Mouse (Mus musculus): Measurements from ENCODE around the gene Lhx5. TPM values are rescaled to one million over a fixed set of nuclear protein-coding genes. Genes with fewer than 3 reads are reported as not detected.

The Lhx5 gene
- polyA plus RNA-seq, 1 experiment from 2014 or later, result 0.05 TPM

GRCm38 (mm10) chr5:120477993-120478392 lies 46.5 kb downstream of the Lhx5 start:
- no peak for ATAC-seq (replicated peaks; ENCODE audit: low FRiP score)
- WGBS, result 85% methylated on average over 5 of the region's 5 CpGs

GRCm38 (mm10) chr5:120479538-120479937 lies 48.0 kb downstream of the Lhx5 start:
- DNase-seq (ENCODE audit: low spot score) (no peak), ATAC-seq (replicated peaks; ENCODE audit: low FRiP score) (no peak)
- Histone ChIP-seq H3K27me3 (replicated peaks; ENCODE audit: control insufficient read depth, insufficient read depth, low read length) (peaks cover 17% of the 10 kb centered on the region), H3K36me3 (ENCODE audit: control insufficient read depth, insufficient read depth, low read length) (no peaks in the 10 kb centered on the region), H3K4me1 (replicated peaks; ENCODE audit: control insufficient read depth, insufficient read depth, low read length) (no peaks in the 10 kb centered on the region), H3K9ac (ENCODE audit: low read depth, low read length) (no peak overlapping the region), H3K4me2 (no peak overlapping the region), H3K4me3 (ENCODE audit: low read depth, low read length) (no peak overlapping the region), H3K9me3 (ENCODE audit: control insufficient read depth, low read length) (no peaks in the 10 kb centered on the region), H3K27ac (ENCODE audit: low read depth, low read length) (no peak overlapping the region)
- WGBS, result 58% methylated on average over 4 of the region's 4 CpGs

More at GRCm38 (mm10) chr5:120477993-120478392, 46.5 kb downstream of the Lhx5 start:
- no peak overlapping the region for H3K4me3 ChIP-seq (ENCODE audit: low read depth, low read length)
- no peaks in the 10 kb centered on the region for H3K36me3 ChIP-seq (ENCODE audit: control insufficient read depth, insufficient read depth, low read length)
- peaks cover 20% of the 10 kb centered on the region for H3K27me3 ChIP-seq (replicated peaks; ENCODE audit: control insufficient read depth, insufficient read depth, low read length)
- no peak overlapping the region for H3K4me2 ChIP-seq
- no peaks in the 10 kb centered on the region for H3K4me1 ChIP-seq (replicated peaks; ENCODE audit: control insufficient read depth, insufficient read depth, low read length)
- DNase-seq (ENCODE audit: low spot score), result no peak
- no peaks in the 10 kb centered on the region for H3K9me3 ChIP-seq (ENCODE audit: control insufficient read depth, low read length)
- no peak overlapping the region for H3K27ac ChIP-seq (ENCODE audit: low read depth, low read length)
- no peak overlapping the region for H3K9ac ChIP-seq (ENCODE audit: low read depth, low read length)

- 74% methylated on average over 9 of the region's 9 CpGs for WGBS
- ATAC-seq (replicated peaks; ENCODE audit: low FRiP score) (no peak), DNase-seq (ENCODE audit: low spot score) (no peak)
- Histone ChIP-seq H3K27me3 (replicated peaks; ENCODE audit: control insufficient read depth, insufficient read depth, low read length) (peaks cover 13% of the 10 kb centered on the region), H3K4me1 (replicated peaks; ENCODE audit: control insufficient read depth, insufficient read depth, low read length) (no peaks in the 10 kb centered on the region), H3K4me2 (no peak overlapping the region), H3K4me3 (ENCODE audit: low read depth, low read length) (no peak overlapping the region), H3K27ac (ENCODE audit: low read depth, low read length) (no peak overlapping the region), H3K9ac (ENCODE audit: low read depth, low read length) (no peak overlapping the region), H3K36me3 (ENCODE audit: control insufficient read depth, insufficient read depth, low read length) (no peaks in the 10 kb centered on the region), H3K9me3 (ENCODE audit: control insufficient read depth, low read length) (no peaks in the 10 kb centered on the region)
These were observed 49.7 kb downstream of the Lhx5 start for GRCm38 (mm10) chr5:120481205-120481604.

GRCm38 (mm10) chr5:120483399-120483798 lies 51.9 kb downstream of the Lhx5 start:
- Histone ChIP-seq H3K4me3 (ENCODE audit: low read depth, low read length) (no peak overlapping the region), H3K4me2 (no peak overlapping the region), H3K9me3 (ENCODE audit: control insufficient read depth, low read length) (no peaks in the 10 kb centered on the region), H3K4me1 (replicated peaks; ENCODE audit: control insufficient read depth, insufficient read depth, low read length) (no peaks in the 10 kb centered on the region), H3K27me3 (replicated peaks; ENCODE audit: control insufficient read depth, insufficient read depth, low read length) (peaks cover 2% of the 10 kb centered on the region), H3K9ac (ENCODE audit: low read depth, low read length) (no peak overlapping the region), H3K27ac (ENCODE audit: low read depth, low read length) (no peak overlapping the region), H3K36me3 (ENCODE audit: control insufficient read depth, insufficient read depth, low read length) (no peaks in the 10 kb centered on the region; the same call in 1 of the 2 replicates)
- 82% methylated on average over 19 of the region's 19 CpGs for WGBS
- ATAC-seq (replicated peaks; ENCODE audit: low FRiP score) (no peak), DNase-seq (ENCODE audit: low spot score) (no peak)

- no peak for ATAC-seq (replicated peaks; ENCODE audit: low FRiP score)
- WGBS, result 81% methylated on average over 8 of the region's 8 CpGs
- DNase-seq (ENCODE audit: low spot score), result no peak
- H3K9ac ChIP-seq (ENCODE audit: low read depth, low read length), result no peak overlapping the region
- H3K9me3 ChIP-seq (ENCODE audit: control insufficient read depth, low read length), result no peaks in the 10 kb centered on the region
- no peak overlapping the region for H3K27ac ChIP-seq (ENCODE audit: low read depth, low read length)
- no peaks in the 10 kb centered on the region for H3K4me1 ChIP-seq (replicated peaks; ENCODE audit: control insufficient read depth, insufficient read depth, low read length)
- no peak overlapping the region for H3K4me3 ChIP-seq (ENCODE audit: low read depth, low read length)
- H3K4me2 ChIP-seq, result no peak overlapping the region
- no peaks in the 10 kb centered on the region for H3K27me3 ChIP-seq (replicated peaks; ENCODE audit: control insufficient read depth, insufficient read depth, low read length)
- peaks cover 6% of the 10 kb centered on the region; the same call in 1 of the 2 replicates for H3K36me3 ChIP-seq (ENCODE audit: control insufficient read depth, insufficient read depth, low read length)
These were observed 56.3 kb downstream of the Lhx5 start for GRCm38 (mm10) chr5:120487844-120488243.

- no peak overlapping the region for H3K27ac ChIP-seq (ENCODE audit: low read depth, low read length)
These were observed 59.2 kb downstream of the Lhx5 start for GRCm38 (mm10) chr5:120490679-120491192.

More at GRCm38 (mm10) chr5:120490679-120491192, 59.2 kb downstream of the Lhx5 start:
- no peak overlapping the region for H3K9ac ChIP-seq (ENCODE audit: low read depth, low read length)
- no peaks in the 10 kb centered on the region for H3K27me3 ChIP-seq (replicated peaks; ENCODE audit: control insufficient read depth, insufficient read depth, low read length)
- ATAC-seq (replicated peaks; ENCODE audit: low FRiP score) (no peak), DNase-seq (ENCODE audit: low spot score) (no peak)
- no peak overlapping the region for H3K4me2 ChIP-seq
- no peaks in the 10 kb centered on the region for H3K4me1 ChIP-seq (replicated peaks; ENCODE audit: control insufficient read depth, insufficient read depth, low read length)
- peaks cover 6% of the 10 kb centered on the region; the same call in 1 of the 2 replicates for H3K36me3 ChIP-seq (ENCODE audit: control insufficient read depth, insufficient read depth, low read length)
- 82% methylated on average over 8 of the region's 8 CpGs for WGBS
- H3K9me3 ChIP-seq (ENCODE audit: control insufficient read depth, low read length), result no peaks in the 10 kb centered on the region
- H3K4me3 ChIP-seq (ENCODE audit: low read depth, low read length), result no peak overlapping the region

Other genes starting within 250 kb of the Lhx5 start
- gene Sdsl, start 41.1 kb downstream of the Lhx5 start, polyA plus RNA-seq (2014; fragmentation: Nextera tagmentation; extraction: Ambion mirVana), result 2.3 and 2.5 TPM in 2 replicates
- not detected in 2 replicates for gene Sds, start 44.8 kb downstream of the Lhx5 start, polyA plus RNA-seq (2014; fragmentation: Nextera tagmentation; extraction: Ambion mirVana)
- gene Plbd2, start 71.9 kb downstream of the Lhx5 start, polyA plus RNA-seq (2014; fragmentation: Nextera tagmentation; extraction: Ambion mirVana), result 32.8 and 35.1 TPM in 2 replicates
- 5.1 and 5.5 TPM in 2 replicates for gene Slc8b1, start 79.5 kb downstream of the Lhx5 start, polyA plus RNA-seq (2014; fragmentation: Nextera tagmentation; extraction: Ambion mirVana)
- gene Tpcn1, start 157.0 kb downstream of the Lhx5 start, polyA plus RNA-seq (2014; fragmentation: Nextera tagmentation; extraction: Ambion mirVana), result 27.4 and 29.7 TPM in 2 replicates
- 1.3 and 1.5 TPM in 2 replicates for gene Iqcd, start 157.3 kb downstream of the Lhx5 start, polyA plus RNA-seq (2014; fragmentation: Nextera tagmentation; extraction: Ambion mirVana)
- gene Rita1, start 180.9 kb downstream of the Lhx5 start, polyA plus RNA-seq (2014; fragmentation: Nextera tagmentation; extraction: Ambion mirVana), result 9.0 and 13.1 TPM in 2 replicates
- 46.7 and 47.0 TPM in 2 replicates for gene Ddx54, start 181.0 kb downstream of the Lhx5 start, polyA plus RNA-seq (2014; fragmentation: Nextera tagmentation; extraction: Ambion mirVana)
- not detected in 2 replicates for gene Cfap73, start 202.5 kb downstream of the Lhx5 start, polyA plus RNA-seq (2014; fragmentation: Nextera tagmentation; extraction: Ambion mirVana)
- 0.25 and 0.32 TPM in 2 replicates for gene Rasal1, start 217.1 kb downstream of the Lhx5 start, polyA plus RNA-seq (2014; fragmentation: Nextera tagmentation; extraction: Ambion mirVana)